Mouse (Mus musculus) common myeloid progenitor, adult 5-6 weeks (primary cell): Measurements from ENCODE around the gene Jag2. TPM values are rescaled to one million over a fixed set of nuclear protein-coding genes. Genes with fewer than 3 reads are reported as not detected.
A peak's percentile ranks its signal among the peaks of the same experiment; 100 is the strongest.

ENCODE experiments used
- ATAC-seq: replicated peaks from 2 replicates; pipeline ENCODE4 v1.8.0; 2016; ENCODE audit warnings: low read depth, mild to moderate bottlenecking, moderate TSS enrichment, inconsistent platforms; ENCODE audit not compliant: poor library complexity, severe bottlenecking
- total RNA-seq: library from RNA; stranded (forward); fragments of 200-1000, 187-1606 nt; gene quantifications from 2 replicates; pipeline ENCODE4 v1.2.3, GENCODE M21; 2017

Gene Jag2
- total RNA-seq, 1 experiment from 2014 or later, result 6.3 TPM

DNA sequence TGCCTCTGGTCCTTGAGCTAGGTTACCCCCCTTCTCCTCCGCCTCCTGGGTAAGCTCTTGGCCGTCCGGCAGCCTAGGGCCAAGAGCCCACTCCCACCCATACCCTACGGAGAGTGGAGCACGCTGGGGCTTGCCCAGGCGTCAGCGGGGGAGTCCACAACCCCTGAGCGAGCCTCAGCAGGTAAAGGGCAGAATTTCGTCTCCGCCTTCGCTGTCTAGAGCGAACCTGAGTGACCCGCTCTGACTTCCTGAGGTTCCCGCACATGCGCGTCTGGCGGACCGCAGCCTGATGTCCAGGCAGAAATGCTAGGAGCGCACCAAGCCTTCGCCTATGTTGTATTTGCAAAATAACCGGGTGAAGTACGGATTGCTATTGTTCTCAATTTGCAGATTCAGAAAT lies 55.4 kb downstream of the Jag2 start:
- no peak for ATAC-seq

DNA sequence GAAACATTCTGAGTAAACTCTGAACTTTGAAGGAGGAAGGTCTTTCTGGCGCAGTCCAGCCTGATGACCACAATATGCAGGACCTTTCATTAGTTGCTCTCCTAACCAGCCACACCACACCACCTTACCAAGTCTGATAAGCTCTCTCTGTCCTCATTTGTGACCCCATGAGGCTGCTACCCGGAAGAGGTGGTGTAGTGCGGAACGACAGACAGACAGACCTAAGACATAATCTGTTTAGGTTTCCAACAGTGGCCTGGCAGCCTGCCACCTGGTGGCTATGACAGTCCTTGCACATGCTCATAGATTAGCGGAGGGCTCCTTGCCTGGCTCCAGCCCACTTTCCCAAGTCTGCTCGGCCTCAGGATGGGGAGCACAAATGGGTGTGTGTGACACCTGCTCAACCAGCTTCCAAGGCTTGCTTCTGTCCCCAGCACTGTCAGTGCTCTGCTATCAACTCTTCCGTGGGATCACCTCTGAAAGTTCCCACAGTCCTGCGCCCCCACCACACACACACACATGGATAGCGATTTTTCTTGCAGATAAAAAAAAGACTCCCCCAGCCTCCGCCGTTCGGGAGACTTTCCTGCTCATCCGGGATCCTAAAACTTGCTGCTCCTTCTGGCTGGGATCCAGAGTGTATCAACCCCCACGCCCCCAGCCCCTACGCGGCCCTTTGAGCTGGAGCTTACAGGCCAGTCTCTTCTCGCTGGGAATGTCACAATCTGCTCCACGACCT lies 56.0 kb downstream of the Jag2 start:
- peak; percentile 51 for ATAC-seq

DNA sequence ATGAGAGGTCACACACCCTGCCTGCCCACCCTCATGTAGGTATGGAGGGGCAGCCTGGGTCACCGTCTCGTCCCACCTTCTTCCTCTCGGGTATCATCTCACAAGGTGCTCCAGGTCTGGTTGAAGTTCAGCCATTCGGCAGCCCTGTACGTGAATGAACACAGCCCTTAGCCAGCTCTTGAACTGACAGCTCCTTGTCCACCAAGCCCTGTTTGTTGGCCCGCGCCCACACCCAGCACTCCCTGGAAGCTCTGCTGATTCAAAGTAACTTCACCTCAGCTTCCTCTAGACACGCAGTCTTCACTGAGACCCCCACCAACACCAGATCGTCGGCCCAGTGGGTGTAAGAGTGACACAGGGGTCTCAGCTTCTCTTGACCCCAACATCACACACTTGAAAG lies 56.6 kb downstream of the Jag2 start:
- ATAC-seq, result no peak

DNA sequence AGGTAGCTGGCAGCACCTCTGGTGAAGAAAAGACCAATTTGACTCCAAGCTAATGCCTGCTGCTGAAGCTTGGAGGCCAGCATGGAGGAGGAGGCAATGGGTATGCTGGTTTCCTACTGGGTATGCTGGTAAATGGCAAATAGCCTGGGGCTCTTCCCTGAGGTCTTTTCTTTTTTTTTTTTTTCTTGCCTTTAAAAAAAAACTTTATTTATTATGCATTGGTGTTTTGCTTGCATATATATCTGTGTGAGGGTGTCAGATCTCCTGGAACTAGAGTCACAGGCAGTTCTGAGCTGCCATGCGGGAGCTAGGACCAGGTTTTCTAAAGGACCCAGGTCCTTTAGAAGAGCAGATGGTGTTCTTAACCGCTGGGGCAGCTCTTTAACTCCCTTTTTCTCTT lies 58.3 kb downstream of the Jag2 start:
- no peak for ATAC-seq

DNA sequence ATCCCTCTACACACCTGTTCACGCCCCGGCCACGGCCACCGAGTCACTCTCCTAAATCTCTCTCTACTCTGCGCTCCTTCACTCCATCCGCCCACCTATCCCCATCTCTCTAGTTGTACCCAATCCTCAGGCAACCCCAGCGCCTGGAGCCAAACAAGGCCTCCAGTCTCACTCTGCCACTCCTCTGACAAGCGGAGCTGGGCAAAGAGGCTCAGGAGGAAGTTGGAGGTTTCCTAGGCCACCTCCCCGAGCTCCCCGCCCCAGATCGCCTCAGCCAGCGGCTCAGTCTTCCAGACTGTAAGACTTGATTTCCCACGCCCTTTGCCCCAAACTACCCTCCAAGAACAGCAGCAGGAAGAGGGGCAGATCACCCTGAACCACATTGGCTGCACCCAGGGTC lies 58.8 kb downstream of the Jag2 start:
- ATAC-seq, result peak; percentile 46

DNA sequence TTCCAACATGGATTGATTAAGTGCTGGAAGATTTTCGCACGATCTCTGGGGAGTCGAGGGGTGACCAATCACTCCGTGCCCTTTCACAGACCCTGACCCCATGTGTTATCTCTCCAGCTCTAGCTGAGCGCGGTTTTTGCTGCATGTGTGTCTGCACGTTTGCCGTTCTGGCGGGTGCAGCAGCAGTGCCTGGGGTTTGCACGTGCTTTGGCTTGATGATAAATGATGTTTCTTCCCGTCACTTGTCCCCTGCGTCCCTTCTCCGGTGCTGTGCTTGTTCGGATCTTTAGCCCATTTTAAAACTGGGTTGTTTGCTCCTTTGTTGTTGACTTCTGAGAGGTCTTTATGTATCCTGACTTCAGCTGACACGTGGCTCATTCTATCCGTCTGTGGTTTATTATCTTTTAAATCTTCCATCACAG lies 59.8 kb downstream of the Jag2 start:
- no peak for ATAC-seq

DNA sequence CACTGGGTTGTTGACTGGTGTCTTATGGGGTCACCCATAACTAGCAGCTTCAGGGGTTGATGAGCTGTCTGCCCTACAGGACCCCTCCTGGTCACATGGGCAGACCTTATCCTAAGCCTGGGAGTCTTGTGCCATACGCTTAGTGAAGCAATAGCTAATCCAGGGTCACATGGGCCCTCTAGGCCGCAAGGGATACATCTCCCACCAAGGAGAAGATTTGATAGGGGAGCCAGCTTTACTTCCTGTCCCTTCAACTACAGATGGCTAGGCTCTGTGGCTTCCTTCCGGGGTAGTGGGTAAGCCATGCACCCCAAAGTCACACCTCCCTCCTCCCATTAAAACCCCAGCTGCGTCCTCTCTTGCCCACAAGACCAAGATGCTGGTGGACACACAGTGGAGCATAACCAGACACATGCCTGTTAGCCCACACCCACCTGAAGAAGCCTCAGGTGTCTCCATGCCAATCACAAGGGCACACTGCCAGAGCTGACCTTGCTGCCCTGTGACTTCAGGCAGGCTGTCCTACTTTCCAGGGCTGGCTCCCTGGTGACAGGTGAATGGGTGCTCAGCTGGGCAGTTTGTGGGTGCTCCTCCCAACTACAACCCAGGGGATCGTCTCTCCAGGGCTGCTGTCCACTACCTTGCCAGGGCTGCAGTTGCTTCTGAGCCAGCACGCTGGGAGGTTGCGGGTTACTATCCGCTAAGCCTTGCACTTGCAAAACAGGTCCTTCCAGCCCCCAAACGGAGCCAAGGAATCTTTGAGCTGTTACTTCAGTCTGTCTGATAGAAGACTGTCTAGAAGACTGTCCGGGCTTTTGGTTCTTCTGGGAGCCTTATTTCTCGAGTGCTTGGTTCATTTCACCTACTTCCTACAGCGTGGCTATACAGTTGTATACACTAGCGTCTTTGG lies 61.1 kb downstream of the Jag2 start, which contains the start of gene Gpr132:
TSS of gene Gpr132 (minus strand) at position 51 of the 910 bp plus-strand sequence.
- ATAC-seq, result peak; percentile 66

DNA sequence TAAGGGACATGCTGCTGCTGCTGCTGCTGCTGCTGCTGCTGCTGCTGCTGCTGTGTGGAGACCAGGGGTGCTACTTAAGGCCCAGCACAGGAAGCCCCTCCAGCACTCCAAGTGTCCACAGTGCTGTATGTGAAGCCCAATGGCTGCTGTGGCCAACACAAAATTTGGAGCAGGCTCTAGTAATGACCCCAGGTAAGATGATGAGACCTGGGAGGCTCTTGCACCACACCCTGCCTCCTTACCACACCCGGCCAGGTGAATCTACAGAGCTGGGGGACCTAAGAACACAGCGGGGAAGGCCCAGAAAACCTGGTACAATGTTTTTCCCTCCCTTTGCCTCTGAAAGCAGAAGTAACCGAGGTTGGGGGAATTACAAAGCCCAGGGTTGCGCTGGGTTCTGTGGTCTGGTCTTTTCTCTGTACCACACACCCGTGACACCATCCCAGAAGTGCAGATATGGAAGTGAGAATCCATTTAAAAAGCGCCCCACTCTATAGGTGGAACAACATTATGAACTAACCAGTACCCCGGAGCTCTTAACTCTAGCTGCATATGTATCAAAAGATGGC lies 62.4 kb downstream of the Jag2 start:
- peak; percentile 57 for ATAC-seq

DNA sequence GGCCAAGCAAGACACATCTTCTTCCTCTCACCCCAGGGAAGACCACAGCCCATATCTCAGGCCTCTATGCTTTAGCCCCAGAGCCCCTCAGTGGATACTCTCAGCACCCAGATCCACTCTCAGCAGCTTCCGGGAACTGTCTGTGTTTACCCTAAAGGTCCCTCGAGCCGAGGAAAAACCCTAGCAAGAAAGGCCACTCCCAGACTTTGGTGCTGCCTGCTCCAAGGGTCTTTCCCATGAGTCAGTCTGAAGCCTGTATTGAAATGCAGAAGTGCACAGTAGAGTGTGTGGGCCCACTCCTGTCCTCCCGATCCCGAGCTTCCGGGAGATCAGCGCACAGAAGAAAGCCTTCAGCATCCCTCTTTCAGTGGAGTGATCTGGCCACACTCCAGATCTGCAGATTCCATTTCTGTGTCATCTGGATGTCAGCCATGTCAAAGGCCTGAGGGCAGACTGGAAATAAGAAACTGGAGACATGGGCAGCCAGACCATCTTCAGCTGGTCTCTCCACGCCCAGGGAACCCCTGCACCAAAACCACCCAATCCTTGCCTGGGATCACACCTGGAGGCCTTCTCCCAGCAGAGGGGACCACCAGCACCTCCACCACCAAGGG lies 63.0 kb downstream of the Jag2 start:
- ATAC-seq, result no peak

DNA sequence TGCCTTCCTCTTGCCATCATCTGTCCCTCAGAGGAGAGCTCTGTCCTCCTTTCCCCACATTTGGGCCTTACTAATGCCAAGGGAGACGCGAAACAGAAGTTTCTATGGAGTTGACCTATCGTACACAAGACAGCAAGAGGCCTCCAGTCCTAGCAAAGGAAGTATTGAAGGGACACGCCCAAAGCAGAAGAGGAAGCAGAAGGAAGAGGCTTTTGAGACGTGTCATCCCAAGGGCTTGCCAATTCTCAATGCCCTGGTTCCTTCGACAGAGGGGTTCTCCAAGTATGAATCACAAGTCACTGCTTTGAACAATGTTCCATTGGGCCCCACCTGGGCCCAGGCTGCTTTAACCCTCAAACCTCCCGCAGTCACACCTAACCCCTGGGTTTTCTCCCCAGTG lies 64.8 kb downstream of the Jag2 start:
- ATAC-seq, result peak; percentile 39

DNA sequence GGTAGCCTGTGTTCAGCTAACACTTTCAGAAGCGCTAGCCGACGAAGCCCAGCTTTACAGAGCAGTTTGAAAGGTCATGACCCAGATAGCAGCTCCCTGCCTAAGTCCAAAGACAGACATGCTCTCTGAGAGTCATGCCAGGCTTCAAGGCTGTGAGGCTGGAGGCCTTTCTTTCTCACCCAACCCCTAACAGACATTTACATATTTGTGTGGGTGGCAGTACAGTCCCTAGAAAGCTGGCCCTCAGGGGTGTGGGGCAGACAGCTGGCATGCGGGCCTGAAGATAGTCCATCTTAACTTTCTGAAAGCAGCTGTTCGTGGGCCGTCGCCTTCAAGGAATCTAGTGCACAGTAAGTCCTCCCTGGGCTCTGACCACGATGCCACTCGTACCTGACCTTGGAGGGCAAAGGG lies 67.7 kb downstream of the Jag2 start:
- no peak for ATAC-seq

DNA sequence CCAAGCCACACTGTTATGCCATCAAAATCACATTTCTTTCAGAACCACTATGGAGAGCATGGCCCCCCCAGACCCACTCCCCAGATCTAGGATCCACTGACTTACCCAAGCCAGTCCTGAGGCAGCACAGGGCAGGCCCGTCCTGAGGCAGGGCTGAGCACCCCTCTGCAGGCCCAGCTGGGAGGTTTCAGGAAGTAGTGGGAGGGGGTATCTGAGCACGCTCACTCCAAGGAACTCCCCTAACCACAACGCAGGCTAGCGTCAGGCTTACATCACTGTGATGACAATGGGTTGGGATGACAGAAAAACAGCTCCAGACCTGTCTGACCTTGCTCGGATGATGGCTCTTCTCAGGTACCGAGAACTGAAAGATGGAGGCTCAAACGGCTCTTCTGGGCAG lies 68.8 kb downstream of the Jag2 start:
- peak; percentile 80 for ATAC-seq

DNA sequence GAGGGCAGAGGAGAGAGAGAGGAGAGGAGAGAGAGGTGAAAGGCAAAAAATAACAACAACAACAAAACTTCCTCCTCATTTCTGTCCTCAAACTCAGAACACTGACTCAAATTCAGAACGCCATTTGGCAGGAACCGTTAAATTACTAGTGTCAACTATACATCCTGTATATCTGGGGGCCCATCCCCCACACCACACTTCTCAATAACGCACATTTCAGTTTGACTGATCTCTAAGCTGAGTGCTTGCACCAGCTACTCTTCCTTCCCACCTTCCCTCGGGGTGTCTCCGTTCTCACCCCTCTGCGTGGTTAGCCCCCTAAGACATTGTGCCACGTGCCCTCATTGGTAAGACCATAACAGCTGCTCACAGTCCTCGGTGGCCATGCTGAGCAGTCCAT lies 69.6 kb downstream of the Jag2 start:
- peak; percentile 20 for ATAC-seq

DNA sequence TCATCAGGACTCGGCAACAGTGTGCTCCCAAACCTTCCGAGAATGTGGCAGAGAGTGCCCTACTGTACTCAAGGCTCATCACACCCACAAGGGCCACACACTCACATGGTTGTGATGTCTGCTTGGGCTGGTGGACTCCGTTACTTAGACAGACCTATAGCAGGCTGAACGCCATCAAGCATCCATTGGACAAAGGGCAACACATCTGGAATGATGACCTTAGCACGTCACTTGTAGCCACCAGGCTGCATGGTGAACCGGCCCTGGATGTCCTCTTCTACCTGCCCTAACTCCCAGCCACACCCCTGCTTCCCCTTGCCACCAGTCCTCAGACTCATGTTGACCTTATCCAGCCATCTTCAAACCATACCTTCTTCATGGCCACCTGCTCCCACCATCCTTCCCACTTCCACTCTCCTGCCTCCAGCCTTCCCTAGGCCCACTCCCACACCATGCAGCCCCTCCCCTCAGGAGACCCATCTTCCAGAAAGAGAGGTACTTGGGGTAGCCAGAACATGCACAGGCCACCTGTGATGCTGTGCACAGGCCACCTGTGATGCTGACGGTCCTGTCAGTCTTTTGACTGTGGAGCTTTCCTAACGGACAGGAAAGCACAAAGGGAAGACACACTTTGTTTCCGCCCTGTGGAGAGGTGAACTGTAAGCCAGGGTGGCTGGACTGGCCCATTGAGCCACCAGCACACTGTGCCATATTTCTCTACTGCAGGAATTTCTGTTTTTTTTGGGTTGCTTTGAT lies 70.8 kb downstream of the Jag2 start:
- no peak for ATAC-seq

Other genes starting within 250 kb of the Jag2 start
- 0.97 and 2.4 TPM in 2 replicates for gene Cep170b, start 209.3 kb downstream of the Jag2 start, total RNA-seq
- 4.6 and 8.0 TPM in 2 replicates for gene Pld4, start 169.1 kb downstream of the Jag2 start, total RNA-seq
- not detected in 2 replicates for gene Ahnak2, start 127.1 kb downstream of the Jag2 start, total RNA-seq
- 0.18 TPM in 1 of 2 replicates, not detected in the other for gene Clba1, start 120.8 kb downstream of the Jag2 start, total RNA-seq
- 59.4 and 64.7 TPM in 2 replicates for gene Cdca4, start 100.4 kb downstream of the Jag2 start, total RNA-seq
- gene Gpr132, start 61.5 kb downstream of the Jag2 start, total RNA-seq, result 5.4 and 9.3 TPM in 2 replicates
- 17.4 and 27.8 TPM in 2 replicates for gene Nudt14, start 12.3 kb upstream of the Jag2 start, total RNA-seq
- gene Btbd6, start 46.7 kb upstream of the Jag2 start, total RNA-seq, result 3.2 and 7.4 TPM in 2 replicates
- gene Brf1, start 70.9 kb upstream of the Jag2 start, total RNA-seq, result 52.4 and 55.2 TPM in 2 replicates
- gene Pacs2, start 84.7 kb upstream of the Jag2 start, total RNA-seq, result 15.5 and 15.9 TPM in 2 replicates
- not detected in 2 replicates for gene Tex22, start 144.7 kb upstream of the Jag2 start, total RNA-seq
- gene Mta1, start 168.5 kb upstream of the Jag2 start, total RNA-seq, result 46.9 and 53.3 TPM in 2 replicates
- gene Crip2, start 210.5 kb upstream of the Jag2 start, total RNA-seq, result 6.3 and 7.3 TPM in 2 replicates
- gene Crip1, start 216.5 kb upstream of the Jag2 start, total RNA-seq, result 337 and 338 TPM in 2 replicates
- gene Tedc1, start 226.6 kb upstream of the Jag2 start, total RNA-seq, result 19.2 and 19.6 TPM in 2 replicates